8 mouse cellular contexts compared by ENCODE assay signal in genomic region chr2:165594907-165595675, GRCm38 (mm10). TPM values are rescaled to one million over a fixed set of nuclear protein-coding genes. Genes with fewer than 3 reads are reported as not detected.
A peak's percentile ranks its signal among the peaks of the same experiment; 100 is the strongest.
DNase-seq lines count a peak whose midpoint lies in the region; ATAC-seq and TF ChIP-seq lines count a peak whose summit lies in the region.

Gene Eya2 (plus strand): TSS chr2:165595032.

- no peaks in the 10 kb centered on the region for H3K36me3 ChIP-seq in heart, embryonic 12.5 days
- no peaks in the 10 kb centered on the region for H3K36me3 ChIP-seq in forebrain, postnatal 0 days (ENCODE audit: insufficient read depth)
- H3K36me3 ChIP-seq in limb, embryonic 14.5 days (ENCODE audit: control insufficient read depth, insufficient read depth, low read length) = no peaks in the 10 kb centered on the region
- H3K36me3 ChIP-seq in stomach, embryonic 16.5 days (ENCODE audit: control insufficient read depth, insufficient read depth, low read length) = no peaks in the 10 kb centered on the region

- peak within 1 kb of the TSS; percentile 56 for H3K4me3 ChIP-seq in heart, embryonic 12.5 days
- peak within 1 kb of the TSS; percentile 54 for H3K4me3 ChIP-seq in forebrain, postnatal 0 days (ENCODE audit: low read depth, low read length)
- peak within 1 kb of the TSS; percentile 59 for H3K4me3 ChIP-seq in limb, embryonic 14.5 days (replicated peaks; ENCODE audit: low read length)
- peak within 1 kb of the TSS; percentile 62 for H3K4me3 ChIP-seq in stomach, embryonic 16.5 days (replicated peaks; ENCODE audit: low read length)

- intact Hi-C loops in heart, postnatal 25 days (cut with DNase I) = no loop called here

- H3K9me3 ChIP-seq in heart, embryonic 12.5 days (replicated peaks) = peaks cover 5% of the 10 kb centered on the region; the same call in 1 of the 2 replicates
- H3K9me3 ChIP-seq in forebrain, postnatal 0 days (ENCODE audit: low read length) = no peaks in the 10 kb centered on the region
- no peaks in the 10 kb centered on the region for H3K9me3 ChIP-seq in limb, embryonic 14.5 days (ENCODE audit: control insufficient read depth, low read length)
- no peaks in the 10 kb centered on the region for H3K9me3 ChIP-seq in stomach, embryonic 16.5 days (replicated peaks; ENCODE audit: control insufficient read depth, low read length)

- TF ChIP-seq CTCF in forebrain, postnatal 0 days (IDR thresholded peaks at IDR 0.05; ENCODE audit: low read depth) = no peak

- H3K4me1 ChIP-seq in heart, embryonic 12.5 days (replicated peaks) = peaks cover 8% of the 10 kb centered on the region
- no peaks in the 10 kb centered on the region for H3K4me1 ChIP-seq in forebrain, postnatal 0 days (ENCODE audit: insufficient read depth)
- peaks cover 23% of the 10 kb centered on the region; the same call in 1 of the 2 replicates for H3K4me1 ChIP-seq in limb, embryonic 14.5 days (ENCODE audit: control insufficient read depth, insufficient read depth, low read length)
- peaks cover 3% of the 10 kb centered on the region; the same call in 1 of the 2 replicates for H3K4me1 ChIP-seq in stomach, embryonic 16.5 days (ENCODE audit: control insufficient read depth, insufficient read depth, low read length)

- DNase-seq in heart, postnatal 25 days (ENCODE audit: low spot score) = no peak
- peak; percentile 52 for DNase-seq in ZHBTc4 (ENCODE audit: low read depth, low spot score)
- DNase-seq in forebrain, postnatal 0 days = no peak
- DNase-seq in limb, embryonic 14.5 days (ENCODE audit: low spot score) = no peak
- DNase-seq in frontal cortex, postnatal 36 days (ENCODE audit: low spot score in 2 of 2) = no peak
- no peak for DNase-seq in layer of hippocampus, postnatal 36 days

- no peak for ATAC-seq in heart, embryonic 12.5 days (ENCODE audit: insufficient number of reproducible peaks, low FRiP score)
- ATAC-seq in forebrain, postnatal 0 days = peak; percentile 61
- ATAC-seq in limb, embryonic 14.5 days (ENCODE audit: low FRiP score, low read depth) = peak; percentile 56
- ATAC-seq in stomach, embryonic 16.5 days (ENCODE audit: insufficient read depth, low FRiP score) = peak; percentile 72; the same call in 1 of the 2 replicates

- H3K4me2 ChIP-seq in heart, embryonic 12.5 days = peak within 1 kb of the TSS; percentile 87
- H3K4me2 ChIP-seq in forebrain, postnatal 0 days (ENCODE audit: low read depth) = peak within 1 kb of the TSS; percentile 95
- peak within 1 kb of the TSS; percentile 87 for H3K4me2 ChIP-seq in limb, embryonic 14.5 days (replicated peaks; ENCODE audit: low read depth, low read length, severe bottlenecking)
- H3K4me2 ChIP-seq in stomach, embryonic 16.5 days (ENCODE audit: low read depth, low read length) = peak within 1 kb of the TSS; percentile 66

- no peak for TF ChIP-seq POLR2A in limb, embryonic 14.5 days (IDR thresholded peaks at IDR 0.05; ENCODE audit: borderline replicate concordance, extremely low read depth, insufficient read depth, insufficient read length)

- H3K27me3 ChIP-seq in heart, embryonic 12.5 days (replicated peaks) = peaks cover 69% of the 10 kb centered on the region
- H3K27me3 ChIP-seq in forebrain, postnatal 0 days (ENCODE audit: insufficient read depth, low read length) = peaks cover 22% of the 10 kb centered on the region
- H3K27me3 ChIP-seq in limb, embryonic 14.5 days (ENCODE audit: control insufficient read depth, insufficient read depth, low read length) = peaks cover 41% of the 10 kb centered on the region
- H3K27me3 ChIP-seq in stomach, embryonic 16.5 days (ENCODE audit: control insufficient read depth, insufficient read depth, low read length) = peaks cover 20% of the 10 kb centered on the region

- H3K9ac ChIP-seq in heart, embryonic 12.5 days = peak within 1 kb of the TSS; percentile 50
- H3K9ac ChIP-seq in forebrain, postnatal 0 days = peak within 1 kb of the TSS; percentile 56
- H3K9ac ChIP-seq in limb, embryonic 14.5 days (ENCODE audit: low read depth, low read length, severe bottlenecking) = peak within 1 kb of the TSS; percentile 69
- peak within 1 kb of the TSS; percentile 75 for H3K9ac ChIP-seq in stomach, embryonic 16.5 days (ENCODE audit: low read length)

- under 1% methylated on average over 60 of the region's 83 CpGs for WGBS in heart, embryonic 12.5 days
- WGBS in forebrain, postnatal 0 days = 3% methylated on average over 75 of the region's 83 CpGs
- WGBS in limb, embryonic 14.5 days = under 1% methylated on average over 41 of the region's 83 CpGs
- under 1% methylated on average over 75 of the region's 83 CpGs for WGBS in stomach, embryonic 16.5 days

- no peak within 1 kb of the TSS for H3K27ac ChIP-seq in heart, embryonic 12.5 days (ENCODE audit: poor library complexity, severe bottlenecking)
- H3K27ac ChIP-seq in forebrain, postnatal 0 days (ENCODE audit: low read depth, low read length) = no peak within 1 kb of the TSS
- peak within 1 kb of the TSS; percentile 58 for H3K27ac ChIP-seq in limb, embryonic 14.5 days (replicated peaks; ENCODE audit: low read depth, low read length)
- no peak within 1 kb of the TSS for H3K27ac ChIP-seq in stomach, embryonic 16.5 days (ENCODE audit: low read length)

RNA-seq across cellular contexts. Expression of gene Eya2, which starts in this region (rescaled TPM):
- 0.13 TPM in 2 replicates for polyA plus RNA-seq in heart, embryonic 12.5 days (2016; fragmentation: Nextera tagmentation; extraction: Ambion mirVana)
- 1 to 10 TPM; 1.4 to 1.8 TPM for total RNA-seq in heart, postnatal 25 days (2021)
- 5.7 and 11.3 TPM in 2 replicates for total RNA-seq in forebrain, postnatal 0 days (2014; rRNA removed)
- 6.5 and 7.4 TPM in 2 replicates for polyA plus RNA-seq in forebrain, postnatal 0 days (2015; fragmentation: Nextera tagmentation; extraction: Ambion mirVana)
- polyA plus RNA-seq in limb, embryonic 14.5 days (2012; rRNA removed) = 32.6 and 48.5 TPM in 2 replicates
- 18.8 and 22.4 TPM in 2 replicates for polyA plus RNA-seq in limb, embryonic 14.5 days (2014; fragmentation: Nextera tagmentation; extraction: Ambion mirVana)
- polyA plus RNA-seq in stomach, embryonic 16.5 days (2015; fragmentation: Nextera tagmentation; extraction: Ambion mirVana) = 7.8 and 14.3 TPM in 2 replicates
- total RNA-seq in layer of hippocampus, postnatal 36 days (2021) = 1 to 10 TPM; 2.5 to 3.2 TPM
